ENCODE assay signal across 17 mouse cellular contexts in the genomic region with DNA sequence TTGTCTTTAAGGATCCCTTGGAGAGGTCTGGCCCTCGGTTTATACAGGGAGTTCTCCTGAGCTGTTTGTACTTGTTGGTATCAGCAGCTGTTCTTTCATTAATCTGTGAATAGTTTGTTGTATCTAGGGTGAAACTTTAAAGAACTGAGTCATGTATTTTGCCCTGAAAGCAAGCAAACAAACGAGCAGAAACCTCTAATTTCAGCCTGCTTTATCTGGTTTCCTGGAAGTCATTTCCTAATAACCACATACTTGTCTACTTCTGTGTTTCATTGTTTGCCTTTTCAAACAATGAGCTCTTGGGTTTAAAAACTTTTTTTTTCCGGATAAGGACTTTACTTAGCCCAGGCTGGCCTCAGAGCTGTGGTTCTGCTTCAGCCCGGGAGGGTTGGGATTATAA.
DNase-seq lines count a peak whose midpoint lies in the region; ATAC-seq and TF ChIP-seq lines count a peak whose summit lies in the region.
"Had no signal": no experiment of that assay in that cellular context is flagged by ENCODE, and none has a peak within 500 bp of the region (broad histone marks: within the 10 kb centered on the region; RNA-seq: fewer than 3 reads in every experiment).

No protein-coding gene starts in this region.

- no peak for TF ChIP-seq POLR2A in liver, adult 2 months (IDR thresholded peaks at IDR 0.05; ENCODE audit: extremely low read depth, insufficient read depth, low read length)

- DNase-seq in heart, adult 11 months = peak; percentile 41
- DNase-seq in liver, adult 2 months (ENCODE audit: extremely low read depth, low read depth, low spot score) = peak; percentile 77
- DNase-seq in liver (no peak), 416B (ENCODE audit: low read depth) (peak; percentile 18)
- DNase-seq in stomach, postnatal 0 days (ENCODE audit: low spot score) = no peak
- DNase-seq in urinary bladder, postnatal 36 days (ENCODE audit: low spot score in 2 of 2) = no peak
- DNase-seq: adrenal gland, postnatal 10 days; cerebellum, adult 11 months; cerebellum, adult 9-10 months; cerebellum, postnatal 25 days; gastrocnemius, postnatal 36 days; heart, adult 2 months; heart, postnatal 36 days had no signal

- peaks cover 17% of the 10 kb centered on the region; the same call in 1 of the 2 replicates for H3K4me1 ChIP-seq in heart, embryonic 12.5 days (replicated peaks)
- peaks cover 12% of the 10 kb centered on the region for H3K4me1 ChIP-seq in liver, adult 2 months (ENCODE audit: control insufficient read depth, insufficient read depth, low read length)
- H3K4me1 ChIP-seq in stomach, postnatal 0 days (replicated peaks; ENCODE audit: control insufficient read depth, insufficient read depth) = no peaks in the 10 kb centered on the region

- H3K27ac ChIP-seq in heart, embryonic 12.5 days (ENCODE audit: poor library complexity, severe bottlenecking) = no peak overlapping the region
- H3K27ac ChIP-seq in liver, adult 2 months (replicated peaks; ENCODE audit: insufficient read depth, low read depth, low read length) = peak overlapping the region; percentile 72
- no peak overlapping the region for H3K27ac ChIP-seq in stomach, postnatal 0 days (replicated peaks)
- H3K27ac ChIP-seq: embryonic facial prominence, embryonic 12.5 days; forebrain, embryonic 15.5 days; heart, adult 2 months; hindbrain, embryonic 14.5 days had no signal

- ATAC-seq in heart, embryonic 12.5 days (ENCODE audit: insufficient number of reproducible peaks, low FRiP score) = no peak
- ATAC-seq in stomach, postnatal 0 days (ENCODE audit: low FRiP score, low TSS enrichment) = peak; percentile 73; the same call in 1 of the 2 replicates
- ATAC-seq: forebrain, embryonic 15.5 days had no signal

- no peak overlapping the region for H3K4me2 ChIP-seq in heart, embryonic 12.5 days
- H3K4me2 ChIP-seq in stomach, postnatal 0 days (replicated peaks; ENCODE audit: low read depth) = no peak overlapping the region
- H3K4me2 ChIP-seq: embryonic facial prominence, embryonic 12.5 days; forebrain, embryonic 15.5 days; hindbrain, embryonic 14.5 days had no signal

- 41% methylated on average over 4 of the region's 4 CpGs for WGBS in heart, embryonic 12.5 days
- WGBS in liver, adult 2 months = 3% methylated on average over 4 of the region's 4 CpGs
- 36% methylated on average over 4 of the region's 4 CpGs for WGBS in stomach, postnatal 0 days

- no peak overlapping the region for H3K9ac ChIP-seq in heart, embryonic 12.5 days
- no peak overlapping the region; the same call in 1 of the 2 replicates for H3K9ac ChIP-seq in liver, adult 2 months (ENCODE audit: low read depth, low read length)
- no peak overlapping the region for H3K9ac ChIP-seq in stomach, postnatal 0 days (ENCODE audit: low read length)
- H3K9ac ChIP-seq: embryonic facial prominence, embryonic 12.5 days; forebrain, embryonic 15.5 days; hindbrain, embryonic 14.5 days had no signal

- H3K79me2 ChIP-seq in liver, adult 2 months (ENCODE audit: control insufficient read depth, insufficient read depth, low read length) = no peaks in the 10 kb centered on the region

- TF ChIP-seq EP300 in stomach, postnatal 0 days (optimal IDR thresholded peaks at IDR 0.05) = no peak

- no peaks in the 10 kb centered on the region for H3K27me3 ChIP-seq in heart, embryonic 12.5 days (replicated peaks)
- no peaks in the 10 kb centered on the region for H3K27me3 ChIP-seq in liver, adult 2 months (ENCODE audit: control insufficient read depth, insufficient read depth, low read length)
- no peaks in the 10 kb centered on the region for H3K27me3 ChIP-seq in stomach, postnatal 0 days (ENCODE audit: control insufficient read depth, insufficient read depth, low read length)
- H3K27me3 ChIP-seq: embryonic facial prominence, embryonic 12.5 days; forebrain, embryonic 15.5 days had no signal

- TF ChIP-seq CTCF in liver, adult 2 months (IDR thresholded peaks at IDR 0.05; ENCODE audit: low read depth, low read length) = no peak
- TF ChIP-seq CTCF in stomach, postnatal 0 days (IDR thresholded peaks at IDR 0.05; ENCODE audit: low read depth) = no peak

- H3K4me3 ChIP-seq in heart, embryonic 12.5 days = no peak overlapping the region
- no peak overlapping the region for H3K4me3 ChIP-seq in liver, adult 2 months (ENCODE audit: insufficient read depth, low read depth, low read length)
- no peak overlapping the region for H3K4me3 ChIP-seq in stomach, postnatal 0 days (ENCODE audit: low read depth, low read length)
- H3K4me3 ChIP-seq: embryonic facial prominence, embryonic 12.5 days; forebrain, embryonic 15.5 days; heart, adult 2 months had no signal

- H3K9me3 ChIP-seq in heart, embryonic 12.5 days (replicated peaks) = no peaks in the 10 kb centered on the region
- H3K9me3 ChIP-seq in stomach, postnatal 0 days (ENCODE audit: control insufficient read depth, low read length) = no peaks in the 10 kb centered on the region
- H3K9me3 ChIP-seq: embryonic facial prominence, embryonic 12.5 days; forebrain, embryonic 15.5 days had no signal

- H3K36me3 ChIP-seq in heart, embryonic 12.5 days = no peaks in the 10 kb centered on the region
- no peaks in the 10 kb centered on the region for H3K36me3 ChIP-seq in liver, adult 2 months (ENCODE audit: control insufficient read depth, insufficient read depth, low read length)
- no peaks in the 10 kb centered on the region for H3K36me3 ChIP-seq in stomach, postnatal 0 days (ENCODE audit: control insufficient read depth, insufficient read depth, low read length)
- H3K36me3 ChIP-seq: embryonic facial prominence, embryonic 12.5 days; forebrain, embryonic 15.5 days had no signal

Comparison
In these comparisons a context has a peak if more than half of its experiments do, and no peak if none do; other contexts are left out.
1. DNase-seq: peak in heart, adult 11 months (single experiment), liver, adult 2 months (single experiment) and 416B (single experiment); none in liver (single experiment), stomach, postnatal 0 days (single experiment) and urinary bladder, postnatal 36 days (0 of 2).